Mouse (Mus musculus): Measurements from ENCODE around the gene Mtss1l. TPM values are rescaled to one million over a fixed set of nuclear protein-coding genes. Genes with fewer than 3 reads are reported as not detected.

Gene Mtss1l
- polyA plus RNA-seq, 2 experiments: 0.52 to 2.6 TPM

GRCm38 (mm10) chr8:110755511-110756170 is 34.4 kb downstream of the Mtss1l start:
- 46% methylated on average over 15 of the region's 15 CpGs for WGBS (ENCODE audit: insufficient replicate concordance)
- TF ChIP-seq CTCF (IDR thresholded peaks at IDR 0.05; ENCODE audit: low read depth): no peak
- TF ChIP-seq EP300 (IDR thresholded peaks at IDR 0.05; ENCODE audit: low read depth): no peak

GRCm38 (mm10) chr8:110756196-110756595 is 34.9 kb downstream of the Mtss1l start:
- Histone ChIP-seq H3K27ac (no peak overlapping the region), H3K9ac (replicated peaks) (no peak overlapping the region), H3K9me3 (ENCODE audit: control insufficient read depth, low read length) (no peaks in the 10 kb centered on the region), H3K27me3 (ENCODE audit: control insufficient read depth, insufficient read depth, low read length) (no peaks in the 10 kb centered on the region), H3K4me3 (ENCODE audit: insufficient read depth in 1 of 2, low read depth in 2 of 2, low read length in 2 of 2) (no peak overlapping the region), H3K36me3 (replicated peaks; ENCODE audit: control insufficient read depth, insufficient read depth, low read depth) (no peaks in the 10 kb centered on the region), H3K4me1 (replicated peaks; ENCODE audit: control insufficient read depth in 2 of 2, insufficient read depth in 2 of 2, low read length in 1 of 2) (no peaks in the 10 kb centered on the region), H3K4me2 (ENCODE audit: low read depth) (no peak overlapping the region)
- DNase-seq (ENCODE audit: low read depth in 3 of 3, low spot score in 3 of 3): no peak
- TF ChIP-seq EP300 (IDR thresholded peaks at IDR 0.05; ENCODE audit: low read depth) (no peak), CTCF (IDR thresholded peaks at IDR 0.05; ENCODE audit: low read depth) (no peak)
- no peak for ATAC-seq (ENCODE audit: insufficient read depth)
- WGBS (ENCODE audit: insufficient replicate concordance): 73% methylated on average over 5 of the region's 5 CpGs

More at GRCm38 (mm10) chr8:110755511-110756170, 34.4 kb downstream of the Mtss1l start:
- DNase-seq (ENCODE audit: low read depth in 3 of 3, low spot score in 3 of 3) (no peak), ATAC-seq (ENCODE audit: insufficient read depth) (no peak)
- H3K4me2 ChIP-seq (ENCODE audit: low read depth): no peak overlapping the region
- no peak overlapping the region for H3K27ac ChIP-seq
- H3K27me3 ChIP-seq (ENCODE audit: control insufficient read depth, insufficient read depth, low read length): no peaks in the 10 kb centered on the region
- no peaks in the 10 kb centered on the region for H3K4me1 ChIP-seq (replicated peaks; ENCODE audit: control insufficient read depth in 2 of 2, insufficient read depth in 2 of 2, low read length in 1 of 2)
- no peaks in the 10 kb centered on the region for H3K9me3 ChIP-seq (ENCODE audit: control insufficient read depth, low read length)
- no peak overlapping the region for H3K4me3 ChIP-seq (ENCODE audit: insufficient read depth in 1 of 2, low read depth in 2 of 2, low read length in 2 of 2)
- no peak overlapping the region for H3K9ac ChIP-seq (replicated peaks)
- H3K36me3 ChIP-seq (replicated peaks; ENCODE audit: control insufficient read depth, insufficient read depth, low read depth): no peaks in the 10 kb centered on the region

- Histone ChIP-seq H3K4me1 (replicated peaks; ENCODE audit: control insufficient read depth in 2 of 2, insufficient read depth in 2 of 2, low read length in 1 of 2) (no peaks in the 10 kb centered on the region), H3K4me3 (ENCODE audit: insufficient read depth in 1 of 2, low read depth in 2 of 2, low read length in 2 of 2) (no peak overlapping the region), H3K9ac (replicated peaks) (no peak overlapping the region), H3K36me3 (replicated peaks; ENCODE audit: control insufficient read depth, insufficient read depth, low read depth) (no peaks in the 10 kb centered on the region), H3K27ac (no peak overlapping the region), H3K27me3 (ENCODE audit: control insufficient read depth, insufficient read depth, low read length) (no peaks in the 10 kb centered on the region), H3K9me3 (ENCODE audit: control insufficient read depth, low read length) (no peaks in the 10 kb centered on the region), H3K4me2 (ENCODE audit: low read depth) (no peak overlapping the region)
- ATAC-seq (ENCODE audit: insufficient read depth): no peak
- TF ChIP-seq CTCF (IDR thresholded peaks at IDR 0.05; ENCODE audit: low read depth) (no peak), EP300 (IDR thresholded peaks at IDR 0.05; ENCODE audit: low read depth) (no peak)
- DNase-seq (ENCODE audit: low read depth in 3 of 3, low spot score in 3 of 3): no peak
- whole genome bisulfite sequencing (ENCODE audit: insufficient replicate concordance): 48% methylated on average over 7 of the region's 7 CpGs
Measured at GRCm38 (mm10) chr8:110760280-110760940, 39.1 kb downstream of the Mtss1l start.

GRCm38 (mm10) chr8:110761185-110761584 is 39.9 kb downstream of the Mtss1l start:
- no peak for DNase-seq (ENCODE audit: low read depth in 3 of 3, low spot score in 3 of 3)

GRCm38 (mm10) chr8:110761988-110762387 is 40.7 kb downstream of the Mtss1l start:
- H3K4me1 ChIP-seq (replicated peaks; ENCODE audit: control insufficient read depth in 2 of 2, insufficient read depth in 2 of 2, low read length in 1 of 2): no peaks in the 10 kb centered on the region
- DNase-seq (ENCODE audit: low read depth in 3 of 3, low spot score in 3 of 3) (no peak), ATAC-seq (ENCODE audit: insufficient read depth) (no peak)
- H3K9me3 ChIP-seq (ENCODE audit: control insufficient read depth, low read length): no peaks in the 10 kb centered on the region
- H3K27me3 ChIP-seq (ENCODE audit: control insufficient read depth, insufficient read depth, low read length): no peaks in the 10 kb centered on the region
- no peaks in the 10 kb centered on the region for H3K36me3 ChIP-seq (replicated peaks; ENCODE audit: control insufficient read depth, insufficient read depth, low read depth)
- H3K4me3 ChIP-seq (ENCODE audit: insufficient read depth in 1 of 2, low read depth in 2 of 2, low read length in 2 of 2): no peak overlapping the region
- TF ChIP-seq CTCF (IDR thresholded peaks at IDR 0.05; ENCODE audit: low read depth) (peak; percentile 19; the same call in 1 of the 2 replicates), EP300 (IDR thresholded peaks at IDR 0.05; ENCODE audit: low read depth) (no peak)
- H3K4me2 ChIP-seq (ENCODE audit: low read depth): no peak overlapping the region
- no peak overlapping the region for H3K9ac ChIP-seq (replicated peaks)
- WGBS (ENCODE audit: insufficient replicate concordance): 58% methylated on average over 6 of the region's 6 CpGs
- no peak overlapping the region for H3K27ac ChIP-seq

More at GRCm38 (mm10) chr8:110761185-110761584, 39.9 kb downstream of the Mtss1l start:
- Histone ChIP-seq H3K36me3 (replicated peaks; ENCODE audit: control insufficient read depth, insufficient read depth, low read depth) (no peaks in the 10 kb centered on the region), H3K4me1 (replicated peaks; ENCODE audit: control insufficient read depth in 2 of 2, insufficient read depth in 2 of 2, low read length in 1 of 2) (no peaks in the 10 kb centered on the region), H3K4me3 (ENCODE audit: insufficient read depth in 1 of 2, low read depth in 2 of 2, low read length in 2 of 2) (no peak overlapping the region), H3K9me3 (ENCODE audit: control insufficient read depth, low read length) (no peaks in the 10 kb centered on the region), H3K4me2 (ENCODE audit: low read depth) (no peak overlapping the region), H3K27ac (no peak overlapping the region), H3K27me3 (ENCODE audit: control insufficient read depth, insufficient read depth, low read length) (no peaks in the 10 kb centered on the region), H3K9ac (replicated peaks) (no peak overlapping the region)
- 28% methylated on average over 5 of the region's 5 CpGs for WGBS (ENCODE audit: insufficient replicate concordance)
- ATAC-seq (ENCODE audit: insufficient read depth): no peak
- TF ChIP-seq CTCF (IDR thresholded peaks at IDR 0.05; ENCODE audit: low read depth) (no peak), EP300 (IDR thresholded peaks at IDR 0.05; ENCODE audit: low read depth) (no peak)
